Mouse (Mus musculus) cerebellum, adult 2 months (tissue): ENCODE data around the gene Ppp4r1.

ENCODE experiments used
- CTCF ChIP-seq: fragments of 200-500 bp; IDR thresholded peaks from 2 replicates; pipeline ENCODE4 v1.5.1; 2011; ENCODE audit warnings: low read depth, mild to moderate bottlenecking, control low read depth, low read length, moderate library complexity, borderline replicate concordance; ENCODE audit not compliant: insufficient read depth
- POLR2A ChIP-seq: fragments of 200-500 bp; IDR thresholded peaks from 2 replicates; pipeline ENCODE4 v1.6.1; 2011; ENCODE audit warnings: low read length, control low read depth, borderline replicate concordance; ENCODE audit not compliant: insufficient read depth

- TF ChIP-seq CTCF, result peak; percentile 34; the same call in 1 of the 2 replicates
- no peak for TF ChIP-seq POLR2A
Observed at GRCm38 (mm10) chr17:65786225-65786624, 3.9 kb downstream of the Ppp4r1 start.
